Mouse (Mus musculus) kidney, adult 8-10 months (tissue): Measurements from ENCODE around the gene Crim1.

Experiments
- DNase-seq, 2 experiments: peaks; one replicate each; pipeline ENCODE4 v3.0.0; 2022

Crim1 gene

DNA sequence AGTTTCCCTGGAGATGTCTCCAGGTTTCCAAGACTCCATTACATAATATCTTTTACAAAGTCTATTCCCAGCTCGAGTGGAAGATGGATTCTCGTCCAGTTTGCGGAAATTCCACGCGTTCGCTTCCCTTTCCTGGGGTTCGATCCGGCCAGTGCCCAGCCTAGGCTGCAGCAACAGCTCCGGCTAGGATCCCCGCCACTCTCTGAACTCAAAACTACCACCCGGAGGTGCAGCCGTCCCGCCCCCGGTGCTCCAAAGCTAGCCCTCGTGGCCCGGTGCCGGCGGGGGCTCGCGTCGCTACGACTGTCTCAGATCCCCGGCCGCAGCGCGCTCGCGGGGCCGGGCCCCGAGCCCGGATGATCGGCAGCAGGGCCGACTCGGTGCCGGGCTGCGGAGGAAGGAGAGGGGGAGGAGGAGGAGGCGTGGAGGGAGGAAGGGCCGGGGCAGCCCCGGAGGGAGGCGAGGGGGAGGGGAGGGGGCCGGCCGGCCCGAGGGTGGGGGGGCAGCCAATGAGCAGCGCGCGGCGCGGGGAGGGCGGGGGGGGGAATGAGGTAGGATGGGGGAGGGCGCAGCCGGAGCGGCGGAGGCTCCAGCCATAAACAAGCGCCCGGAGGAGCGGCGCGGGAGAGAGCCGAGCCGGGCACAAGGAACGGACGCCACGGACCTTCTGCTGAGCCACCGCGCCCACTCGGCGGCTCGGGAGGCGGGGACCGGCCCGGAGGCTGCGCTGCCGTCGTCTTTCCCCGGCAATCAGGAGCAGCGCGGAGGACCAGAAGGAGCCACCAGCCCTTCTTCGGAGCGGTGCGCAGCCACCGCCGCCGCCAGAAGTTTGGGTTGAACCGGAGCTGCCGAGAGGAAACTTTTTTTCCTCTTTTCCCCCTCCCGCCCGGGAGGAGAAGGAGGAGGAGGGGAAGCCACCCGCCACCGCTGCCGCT, at the start of gene Crim1:
Crim1 (plus strand) TSS at position 623 of the 935 bp plus-strand sequence.
- DNase-seq, result peak; percentile 78 to 83

DNA sequence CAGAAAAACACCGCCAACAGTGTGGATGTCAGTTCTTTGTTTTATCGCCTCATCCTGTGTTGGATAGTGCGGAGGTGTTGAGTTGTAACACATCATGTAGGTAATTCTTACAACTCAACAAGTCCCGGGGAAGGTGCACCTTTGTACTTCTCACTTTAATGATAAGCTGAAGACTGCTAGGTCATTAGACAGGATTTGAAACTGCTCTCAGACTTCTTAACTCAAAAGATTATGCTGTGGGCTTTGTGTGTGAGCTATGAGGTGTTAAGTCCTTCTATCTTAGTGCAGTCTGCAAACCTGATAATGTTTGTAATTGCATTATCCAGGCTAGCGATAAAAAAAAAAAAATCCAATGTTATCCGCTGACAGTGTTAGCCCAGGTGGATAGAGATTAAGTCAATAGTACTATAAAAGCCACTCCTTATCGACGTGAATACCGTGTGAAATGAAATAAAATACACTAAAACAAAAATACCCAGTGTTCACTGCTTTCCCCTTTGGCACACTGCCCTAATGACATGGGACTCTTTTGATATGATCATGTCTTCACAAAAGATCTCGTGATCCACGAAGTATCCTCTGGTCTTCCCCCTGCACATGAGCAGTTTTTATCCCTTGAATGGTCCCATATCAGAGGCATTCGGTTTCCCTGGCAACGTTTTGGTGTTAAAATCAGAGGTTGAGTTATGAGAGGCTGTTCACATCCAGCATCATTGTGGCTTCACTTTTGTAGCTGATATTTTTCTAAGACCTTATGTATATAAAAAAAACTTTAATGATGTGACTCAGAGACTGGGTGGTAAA, 48.4 kb upstream of the Crim1 start:
- DNase-seq, result no peak

DNA sequence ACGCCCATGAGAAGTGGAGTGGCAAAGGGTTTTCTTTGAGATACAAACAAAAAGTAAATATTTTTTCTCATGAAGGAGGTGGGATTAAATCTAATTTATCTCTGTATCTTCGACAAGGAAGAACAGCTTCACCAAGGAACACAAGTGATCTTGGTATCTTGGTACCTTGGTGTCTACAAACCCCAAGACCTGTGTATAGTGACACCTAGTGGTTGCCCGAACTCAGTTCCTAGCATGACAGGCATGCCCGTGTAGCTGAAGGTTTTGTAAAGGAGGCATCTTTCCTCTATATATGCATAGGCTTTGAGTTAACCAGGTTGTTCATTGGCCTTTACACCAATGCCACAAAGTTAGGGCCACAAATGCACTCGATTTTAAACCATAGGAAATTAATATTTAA, 36.8 kb upstream of the Crim1 start:
- peak; percentile 16 to 70 for DNase-seq

DNA sequence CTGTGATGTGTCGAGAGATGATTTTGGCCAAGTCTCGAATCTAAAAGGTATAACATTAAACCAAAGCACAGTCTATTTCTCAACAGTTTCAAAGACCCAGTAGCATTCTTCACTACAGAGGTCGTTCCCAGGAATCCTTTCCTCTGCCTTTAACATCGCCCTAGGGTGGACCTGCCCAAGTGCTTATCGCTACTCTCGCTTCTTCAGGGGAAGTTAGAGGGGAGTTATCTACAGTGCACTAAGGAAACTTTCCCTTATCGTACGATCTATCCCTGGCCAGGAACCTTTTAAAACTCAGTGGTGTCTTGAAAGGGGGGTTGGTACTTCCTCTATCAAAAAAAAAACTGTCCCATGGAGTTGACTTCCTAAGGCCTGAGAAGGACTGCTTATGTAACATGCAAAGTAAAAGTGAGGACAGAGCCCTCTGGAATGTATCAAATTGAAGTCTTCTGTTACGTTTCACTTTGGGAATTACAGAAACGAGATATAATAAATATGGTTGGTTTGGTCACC, 36.3 kb upstream of the Crim1 start:
- no peak for DNase-seq

DNA sequence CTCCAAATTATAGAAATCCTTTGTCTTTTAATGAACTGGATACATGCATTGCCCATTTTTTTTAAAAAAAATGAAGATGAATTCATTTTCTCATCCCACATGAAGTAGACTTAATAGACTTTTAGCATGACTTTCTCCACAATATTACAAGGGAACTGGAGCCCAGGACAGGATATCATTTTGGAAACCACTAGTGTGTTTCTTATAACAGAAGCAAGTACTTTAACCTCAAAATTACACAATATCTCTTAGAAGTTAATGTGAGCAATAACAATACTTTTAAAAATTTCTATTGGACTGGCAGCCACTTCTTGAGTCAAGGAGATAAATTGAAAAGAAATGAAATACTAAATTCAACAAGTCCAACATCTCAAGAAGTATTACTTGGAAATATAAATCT, 34.2 kb upstream of the Crim1 start:
- no peak for DNase-seq

DNA sequence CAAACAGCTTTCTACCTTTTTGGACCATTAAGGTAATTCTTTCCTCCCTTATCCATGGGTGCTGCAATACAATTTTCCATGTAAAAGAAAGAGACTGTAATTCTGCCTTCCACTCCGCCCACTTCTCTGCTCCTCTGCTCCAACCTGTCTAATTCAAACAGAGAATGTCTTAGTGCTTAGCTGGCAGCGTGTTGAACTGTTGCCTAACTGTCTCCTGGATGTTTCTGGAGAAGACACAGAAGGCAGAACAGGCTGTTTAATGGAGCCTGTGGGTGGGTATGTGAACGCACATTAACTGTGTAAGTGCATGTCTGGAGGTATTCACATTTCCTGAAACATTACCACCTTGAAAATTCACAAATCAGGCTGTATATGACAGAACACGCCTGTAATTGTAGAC, 33.5 kb upstream of the Crim1 start:
- no peak for DNase-seq

DNA sequence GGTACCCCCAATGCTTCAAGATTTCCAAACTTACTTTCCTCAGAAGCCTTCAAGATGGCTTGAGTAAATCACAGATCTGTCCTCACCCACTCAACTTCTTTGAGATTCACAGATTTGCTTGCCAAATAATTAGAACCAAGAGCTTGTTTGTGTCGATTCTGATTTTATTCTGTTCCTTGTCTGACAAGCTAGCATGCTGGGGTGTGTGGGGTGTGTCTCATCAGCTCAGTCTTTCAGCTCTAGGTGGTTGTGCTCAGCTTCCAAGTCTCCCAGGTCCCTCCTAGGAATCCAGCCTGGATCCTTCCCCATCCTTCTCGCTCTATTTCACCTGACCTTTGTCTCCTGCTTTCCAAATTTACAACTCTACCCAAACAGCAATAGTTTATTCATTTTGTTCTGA, 27.7 kb upstream of the Crim1 start:
- DNase-seq, result no peak

DNA sequence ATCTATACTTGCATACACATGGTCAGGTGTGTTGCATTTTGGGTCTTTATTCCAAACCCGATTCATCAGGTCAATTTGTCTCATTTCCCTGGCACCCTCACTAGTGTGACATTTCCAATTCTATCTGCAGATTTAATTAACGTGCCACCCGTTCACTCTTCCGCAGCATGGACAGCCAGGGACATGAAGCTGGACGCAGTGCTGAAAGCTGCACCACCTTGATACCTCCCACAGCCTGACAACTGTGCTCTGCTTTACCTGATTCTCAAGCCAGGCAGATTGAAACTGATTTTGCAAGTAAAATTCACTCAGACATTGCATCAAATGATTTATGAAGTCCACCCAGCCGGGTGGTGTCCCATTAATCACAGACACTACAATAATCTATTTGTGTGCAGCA, 19.3 kb upstream of the Crim1 start:
- DNase-seq, result no peak

DNA sequence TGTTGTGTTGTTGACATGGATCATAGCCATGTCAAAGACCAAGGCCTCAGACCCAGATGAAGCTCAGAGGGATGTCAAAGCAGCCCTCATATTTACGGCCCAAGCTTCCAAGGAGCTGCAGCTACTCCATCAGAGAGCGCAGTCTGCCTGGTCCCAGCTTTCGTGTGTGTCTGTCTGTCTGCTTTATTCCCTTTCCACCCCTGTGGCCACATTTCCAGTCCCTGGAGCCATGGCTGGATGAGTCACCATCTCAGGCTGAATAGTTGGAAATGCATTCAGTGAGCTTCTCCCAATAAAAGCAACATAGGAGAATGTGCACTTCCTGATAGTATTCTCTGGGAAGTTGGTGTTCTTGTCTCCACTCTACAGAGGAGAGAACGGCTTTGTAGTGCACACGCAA, 3.9 kb upstream of the Crim1 start:
- DNase-seq, result no peak

DNA sequence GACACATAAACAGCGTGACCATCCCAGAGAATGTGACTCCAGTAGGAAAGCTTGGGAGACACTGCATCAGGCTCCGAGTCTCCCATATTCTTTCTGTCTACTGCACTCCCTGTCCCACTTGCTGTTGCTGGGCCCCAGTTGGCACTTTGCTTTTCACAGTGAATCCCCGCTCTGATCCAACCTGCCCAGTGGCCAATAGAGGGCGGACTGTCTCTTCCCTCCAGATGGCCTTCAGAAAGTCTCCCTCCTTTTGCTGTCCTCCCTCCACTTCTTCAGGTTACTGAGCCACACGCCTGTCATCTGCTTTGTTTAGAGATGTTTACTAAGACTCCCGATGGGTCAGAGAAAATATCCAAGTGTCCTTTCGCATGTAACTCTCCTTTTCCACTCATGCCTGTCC, 2.9 kb upstream of the Crim1 start:
- DNase-seq, result peak; percentile 65 to 75

DNA sequence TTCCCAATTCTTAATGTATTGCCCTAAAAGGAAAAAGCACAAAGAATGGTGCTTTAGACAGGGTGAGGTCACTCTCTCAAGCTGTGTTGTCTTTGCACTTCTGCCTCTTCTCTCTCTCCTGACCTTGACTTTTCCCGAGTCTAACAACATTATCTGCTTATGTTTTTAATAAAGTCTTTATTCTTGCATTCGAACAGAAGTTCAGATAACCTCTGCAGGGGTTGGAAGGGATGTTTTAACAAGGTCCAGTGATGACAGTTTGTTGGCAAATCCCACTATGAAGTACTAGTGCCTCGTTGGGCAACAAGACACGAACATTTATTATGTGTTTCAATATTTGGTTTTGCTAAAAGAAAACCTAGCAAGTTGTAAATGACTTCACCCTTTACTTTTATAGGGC, 1.9 kb upstream of the Crim1 start:
- no peak for DNase-seq

DNA sequence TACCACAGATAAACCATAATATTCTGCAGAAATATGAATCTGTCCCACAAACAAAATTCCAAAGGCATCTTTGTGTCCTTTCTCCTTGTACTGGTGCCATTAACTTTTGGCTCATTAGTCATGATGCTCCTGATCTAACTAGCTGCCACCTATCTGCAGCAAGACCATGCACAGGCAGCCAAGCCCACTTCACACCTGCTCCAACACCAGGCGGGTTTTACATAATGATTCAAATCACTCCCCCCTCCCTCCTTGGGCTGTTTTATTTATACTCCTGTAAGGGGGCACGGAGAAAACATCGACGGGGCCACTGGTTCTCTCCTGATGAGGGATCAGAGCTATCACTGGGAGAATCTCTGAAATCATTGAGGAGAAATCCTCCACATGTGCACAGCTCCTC, 1.2 kb upstream of the Crim1 start:
- DNase-seq, result no peak

DNA sequence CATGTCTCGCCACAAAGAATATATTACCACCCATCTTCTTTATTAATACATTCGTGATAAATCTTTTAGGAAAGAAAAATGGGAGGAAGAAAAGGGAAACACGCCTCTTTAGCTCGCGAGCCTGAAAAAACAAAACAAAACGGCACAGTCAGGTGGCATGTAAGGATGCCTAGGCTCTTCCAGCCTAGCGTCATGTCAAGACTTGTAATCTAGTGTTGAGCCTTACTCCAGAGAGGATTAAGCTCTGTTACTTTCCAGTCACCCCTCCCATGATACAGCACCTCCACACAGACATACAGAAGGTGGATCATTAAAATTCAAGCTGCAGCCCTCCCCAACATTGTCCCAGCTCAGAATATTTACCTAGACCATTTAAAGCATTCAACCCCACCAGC, 820 bp upstream of the Crim1 start:
- no peak for DNase-seq

DNA sequence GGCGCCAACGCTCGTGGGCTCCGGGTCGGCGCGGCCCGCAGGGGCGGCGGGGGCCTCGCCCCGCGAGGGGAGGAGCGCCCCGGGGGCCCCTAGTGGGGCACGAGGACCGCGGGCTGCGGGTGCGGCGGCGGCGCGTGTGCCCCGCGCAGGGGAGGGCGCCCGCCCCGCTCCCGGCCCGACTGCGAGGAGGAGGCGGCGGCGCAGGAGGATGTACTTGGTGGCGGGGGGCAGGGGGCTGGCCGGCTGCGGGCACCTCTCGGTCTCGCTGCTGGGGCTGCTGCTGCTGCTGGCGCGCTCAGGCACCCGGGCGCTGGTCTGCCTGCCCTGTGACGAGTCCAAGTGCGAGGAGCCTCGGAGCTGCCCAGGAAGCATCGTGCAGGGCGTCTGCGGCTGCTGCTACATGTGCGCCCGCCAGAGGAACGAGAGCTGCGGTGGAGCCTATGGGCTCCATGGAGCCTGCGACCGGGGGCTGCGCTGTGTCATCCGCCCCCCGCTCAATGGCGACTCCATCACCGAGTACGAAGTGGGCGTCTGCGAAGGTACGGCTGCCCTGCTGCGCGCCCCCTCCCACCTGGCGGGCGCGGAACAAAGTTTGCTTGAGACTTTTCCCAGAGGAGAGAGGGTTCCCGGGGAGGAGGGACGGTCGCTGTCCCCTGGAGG, 643 bp downstream of the Crim1 start:
- DNase-seq, result peak in 1 of 2 experiments; percentile 50

DNA sequence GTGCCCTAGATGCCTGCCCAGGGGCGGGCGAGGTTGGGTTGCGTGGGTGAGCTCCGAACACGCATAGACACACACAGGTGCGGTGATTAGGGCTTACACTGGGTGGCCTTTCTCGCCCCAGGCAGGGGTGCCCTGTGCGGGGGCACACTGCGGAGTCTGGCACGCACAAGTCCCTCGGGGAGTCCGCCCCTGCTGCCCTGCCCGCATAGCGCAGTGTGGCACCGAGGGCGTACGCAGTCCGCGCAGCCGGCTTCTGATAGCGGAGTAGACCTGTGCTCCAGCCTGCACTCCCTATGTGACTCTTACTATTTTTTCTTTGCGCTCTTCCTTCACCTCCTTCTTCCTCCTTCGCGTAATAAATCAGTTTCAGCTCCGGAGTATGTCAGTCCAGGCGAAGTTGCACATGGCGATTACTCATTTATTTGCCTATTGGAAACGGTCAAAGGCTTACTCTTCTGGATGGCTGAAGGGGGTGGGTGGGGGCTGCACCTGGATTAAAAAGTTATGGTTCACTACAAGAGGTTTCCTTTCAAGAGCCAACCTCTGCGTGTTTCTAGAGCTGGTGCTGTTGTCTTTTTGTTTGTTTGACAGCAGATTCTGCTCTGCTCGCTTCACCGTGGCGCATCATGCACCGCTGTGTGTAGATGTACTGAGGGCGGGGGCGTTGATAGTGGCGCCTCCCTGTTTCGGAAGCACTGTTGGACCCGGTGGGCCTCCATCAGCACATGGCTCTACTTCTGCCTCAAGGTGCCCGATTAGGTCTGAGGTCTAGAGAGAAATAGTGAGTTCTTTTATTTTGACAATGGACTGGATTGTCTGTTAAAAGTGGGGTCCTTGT, 1.4 kb downstream of the Crim1 start:
- peak in 1 of 2 experiments; percentile 48 for DNase-seq

DNA sequence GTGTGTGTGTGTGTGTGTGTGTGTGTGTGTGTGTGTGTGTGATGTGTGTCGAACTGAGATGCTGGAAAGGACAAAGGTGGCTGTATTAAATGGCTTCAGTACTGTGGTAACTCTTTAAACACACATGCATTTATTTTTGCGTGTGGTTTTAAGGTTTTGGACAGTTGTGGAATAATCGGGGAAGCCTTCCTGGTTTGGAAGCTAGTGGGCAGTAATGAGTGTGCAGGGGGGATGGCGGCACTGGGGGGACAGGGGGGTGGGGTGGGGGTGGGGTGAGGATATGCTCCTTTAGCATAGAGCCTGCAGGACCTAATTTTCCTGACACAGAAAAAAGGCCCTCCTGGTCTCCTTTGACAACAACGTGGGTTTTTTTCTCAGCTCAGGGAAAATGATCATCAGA, 2.2 kb downstream of the Crim1 start:
- no peak for DNase-seq

DNA sequence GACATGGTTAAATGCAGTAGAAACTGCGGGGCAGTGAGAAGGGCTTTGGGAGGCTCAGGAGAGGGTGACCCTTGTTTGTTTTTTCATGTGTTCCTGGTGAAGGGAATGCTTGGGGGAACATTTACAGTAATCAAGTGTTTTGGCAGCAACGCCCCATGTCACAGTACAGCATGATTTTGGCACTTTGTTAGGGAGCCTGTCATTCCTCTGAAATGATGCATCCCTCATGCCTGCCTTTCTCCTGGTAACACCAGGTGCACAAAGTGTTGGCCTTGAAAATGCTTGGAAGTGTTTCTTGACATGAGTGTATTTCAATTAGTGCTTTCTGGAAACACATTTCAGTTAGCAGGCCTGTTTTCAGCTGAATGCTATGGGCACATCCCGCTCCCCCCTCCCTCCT, 2.7 kb downstream of the Crim1 start:
- no peak for DNase-seq

DNA sequence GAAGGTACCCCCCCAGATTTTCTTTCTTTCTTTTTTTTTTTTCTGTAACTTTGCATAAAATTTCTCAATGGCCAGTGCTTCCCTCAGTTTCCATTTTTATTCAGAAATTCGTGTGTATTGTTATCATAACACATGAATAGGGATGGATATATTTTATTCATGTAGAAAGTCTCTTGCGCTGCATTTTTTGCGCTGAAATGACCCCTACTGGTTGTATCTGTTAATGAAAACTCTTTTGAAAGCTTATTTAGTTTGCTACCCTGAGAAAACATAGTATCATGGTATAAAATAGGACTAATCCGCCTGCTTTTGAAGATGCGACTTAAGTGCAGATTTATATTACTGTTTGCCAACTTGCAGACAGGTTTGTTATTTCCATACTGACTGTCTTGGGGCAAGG, 3.4 kb downstream of the Crim1 start:
- no peak for DNase-seq

DNA sequence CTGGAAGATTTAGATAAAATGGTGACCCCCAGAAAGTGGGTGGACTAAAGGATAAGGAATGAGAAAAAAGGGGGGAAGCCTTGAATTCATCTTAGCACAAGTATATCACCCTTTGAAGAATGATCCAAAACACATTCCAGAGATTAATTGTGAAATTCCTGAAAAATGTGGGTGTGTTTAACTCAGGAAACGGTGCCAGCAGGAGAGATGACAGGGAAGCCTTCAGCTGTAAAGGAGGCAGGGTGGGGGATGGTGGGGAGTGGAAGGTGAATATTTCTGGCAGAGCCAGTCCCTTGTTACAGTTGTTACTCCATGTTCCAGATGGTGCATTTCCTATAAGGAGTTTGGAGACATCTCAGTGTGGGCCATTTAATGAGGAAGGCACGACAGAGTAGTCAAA, 6.4 kb downstream of the Crim1 start:
- DNase-seq, result peak; percentile 66

DNA sequence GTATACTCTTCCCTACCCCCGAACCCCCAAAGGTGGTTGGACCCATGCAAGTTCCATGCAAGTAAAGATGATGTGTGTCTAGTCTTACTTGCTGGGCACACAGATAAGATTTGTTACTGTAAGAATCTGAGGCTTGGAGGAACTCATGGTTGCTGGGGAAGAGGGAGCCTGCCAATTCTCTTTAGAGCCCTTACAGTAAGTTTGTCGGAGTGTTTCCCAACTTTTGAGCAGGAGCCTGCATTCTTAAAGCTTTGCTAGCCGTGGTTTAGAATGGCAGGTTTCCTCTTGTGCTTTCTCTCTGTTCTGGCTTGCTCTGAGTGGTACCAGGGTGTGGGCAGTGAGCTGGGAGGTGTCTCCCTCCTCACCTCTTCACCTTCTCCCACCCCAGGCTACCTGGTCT, 7.2 kb downstream of the Crim1 start:
- no peak for DNase-seq

DNA sequence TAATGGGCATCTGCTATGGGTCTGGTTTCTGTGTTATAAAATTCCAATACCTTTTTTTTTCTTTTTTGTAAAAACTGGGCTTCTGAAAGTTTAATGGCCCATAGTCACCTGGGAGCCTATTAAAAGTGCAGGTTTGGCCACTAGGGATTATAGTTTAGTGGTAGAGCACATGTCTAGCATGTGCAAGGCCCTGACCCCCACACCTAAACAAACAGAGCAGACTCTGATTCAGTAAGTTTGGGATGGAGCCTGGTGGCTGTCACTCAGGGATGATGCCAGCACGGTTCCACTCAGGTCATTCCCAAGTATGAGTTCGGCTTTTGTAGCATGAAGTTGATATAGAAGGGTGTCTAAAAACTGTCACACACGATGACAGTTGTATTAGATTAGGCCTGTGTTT, 8.8 kb downstream of the Crim1 start:
- no peak for DNase-seq

DNA sequence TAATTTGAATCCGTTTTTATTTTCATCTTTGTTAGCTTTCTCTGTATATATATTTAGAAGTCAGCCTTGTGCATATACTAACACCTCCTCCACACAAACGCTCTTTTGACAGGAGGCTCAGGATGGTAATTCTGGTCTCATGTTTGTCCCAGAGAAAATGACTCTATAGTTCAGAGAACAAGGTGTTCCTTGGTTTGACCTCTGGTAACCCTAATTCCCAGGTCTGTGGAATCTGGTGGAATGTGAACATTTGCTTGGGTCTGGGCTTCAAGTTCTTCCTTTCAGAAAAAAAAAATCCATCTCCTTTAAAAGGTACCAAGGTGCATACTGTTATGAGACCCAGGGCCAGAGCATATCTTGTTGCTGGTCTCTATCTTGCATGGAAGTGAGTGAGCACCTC, 9.6 kb downstream of the Crim1 start:
- no peak for DNase-seq
